Mouse (Mus musculus) hindbrain, embryonic 11.5 days (tissue): ENCODE data around the gene Prrc2b. TPM values are rescaled to one million over a fixed set of nuclear protein-coding genes. Genes with fewer than 3 reads are reported as not detected.

ENCODE experiments used
- ATAC-seq: fragments of 200-750 bp; cut with Nextera tagmentation; 2 replicates; pipeline ENCODE4 v1.8.0; 2017; ENCODE audit warnings: mild to moderate bottlenecking, moderate TSS enrichment, moderate library complexity; ENCODE audit not compliant: low FRiP score
- DNase-seq: peaks from one replicate; pipeline ENCODE4 v3.0.0-alpha.2; 2015; ENCODE audit warnings: low spot score
- H3K27ac ChIP-seq: fragments of 300-500 bp; sonication (generic); 2 replicates; pipeline ENCODE4 v1.5.1; 2014; ENCODE audit warnings: mild to moderate bottlenecking, low read depth, low read length
- H3K27me3 ChIP-seq: fragments of 300-500 bp; sonication (generic); 2 replicates; pipeline ENCODE4 v1.6.1; 2014; ENCODE audit warnings: mild to moderate bottlenecking, low read length, moderate library complexity, mixed read lengths; ENCODE audit not compliant: control insufficient read depth, insufficient read depth
- H3K36me3 ChIP-seq: fragments of 300-500 bp; sonication (generic); 2 replicates; pipeline ENCODE4 v1.6.1; 2014; ENCODE audit warnings: mild to moderate bottlenecking, low read length, moderate library complexity, mixed read lengths; ENCODE audit not compliant: control insufficient read depth, insufficient read depth
- H3K4me1 ChIP-seq: fragments of 300-500 bp; sonication (generic); replicated peaks from 2 replicates; pipeline ENCODE4 v1.6.1; 2014; ENCODE audit warnings: low read length, mixed read lengths; ENCODE audit not compliant: control insufficient read depth, insufficient read depth
- H3K4me2 ChIP-seq: fragments of 300-500 bp; sonication (generic); replicated peaks from 2 replicates; pipeline ENCODE4 v1.6.1; 2014; ENCODE audit warnings: mild to moderate bottlenecking, low read depth, low read length
- H3K4me3 ChIP-seq: fragments of 300-500 bp; sonication (generic); 2 replicates; pipeline ENCODE4 v1.5.1; 2014; ENCODE audit warnings: low read depth, low read length
- H3K9ac ChIP-seq: fragments of 300-500 bp; sonication (generic); 2 replicates; pipeline ENCODE4 v1.6.1; 2014; ENCODE audit warnings: low read depth, low read length
- H3K9me3 ChIP-seq: fragments of 300-500 bp; sonication (generic); 2 replicates; pipeline ENCODE4 v1.6.1; 2016; ENCODE audit warnings: low read length; ENCODE audit not compliant: control insufficient read depth
- WGBS: fragments of 180-500 bp; shearing (Covaris S2); extraction: QIAGEN DNeasy Blood & Tissue Kit; methylation state at CpG from one replicate; pipeline ENCODE4 v1.1.7; 2014; 5-methylcytosine and 5-hydroxymethylcytosine counted together
- polyA plus RNA-seq: library from polyadenylated mRNA; unstranded; fragments of >200 nt; fragmentation: Nextera tagmentation; extraction: Ambion mirVana; gene quantifications from 2 replicates; pipeline ENCODE4 v1.2.1, GENCODE M21; 2014

The Prrc2b gene
- polyA plus RNA-seq, 1 experiment from 2014 or later: 69.0 TPM

GRCm38 (mm10) chr2:32153791-32154119, 2.9 kb downstream of the Prrc2b start:
- H3K36me3 ChIP-seq: no peaks in the 10 kb centered on the region
- peak overlapping the region; percentile 99; the same call in 1 of the 2 replicates for H3K9ac ChIP-seq
- no peaks in the 10 kb centered on the region for H3K27me3 ChIP-seq
- ATAC-seq: no peak
- DNase-seq: no peak
- peak overlapping the region; percentile 67 for H3K27ac ChIP-seq
- peaks cover 32% of the 10 kb centered on the region for H3K4me1 ChIP-seq
- H3K4me3 ChIP-seq: peak overlapping the region; percentile 97
- WGBS: 24% methylated on average over 4 of the region's 4 CpGs
- peak overlapping the region; percentile 76 for H3K4me2 ChIP-seq
- no peaks in the 10 kb centered on the region for H3K9me3 ChIP-seq

- DNase-seq (no peak), ATAC-seq (no peak)
- WGBS: 24% methylated on average over 9 of the region's 9 CpGs
- Histone ChIP-seq H3K36me3 (no peaks in the 10 kb centered on the region), H3K4me1 (peaks cover 33% of the 10 kb centered on the region), H3K27ac (no peak overlapping the region), H3K9ac (peak overlapping the region; percentile 28; the same call in 1 of the 2 replicates), H3K4me3 (peak overlapping the region; percentile 7; the same call in 1 of the 2 replicates), H3K27me3 (no peaks in the 10 kb centered on the region), H3K9me3 (no peaks in the 10 kb centered on the region), H3K4me2 (peak overlapping the region; percentile 76)
Observed at GRCm38 (mm10) chr2:32154334-32154997, 3.6 kb downstream of the Prrc2b start.

- peaks cover 34% of the 10 kb centered on the region for H3K4me1 ChIP-seq
- H3K9me3 ChIP-seq: no peaks in the 10 kb centered on the region
- no peak overlapping the region for H3K9ac ChIP-seq
- H3K36me3 ChIP-seq: no peaks in the 10 kb centered on the region
- H3K4me3 ChIP-seq: no peak overlapping the region
- ATAC-seq: no peak
- H3K27me3 ChIP-seq: no peaks in the 10 kb centered on the region
- no peak overlapping the region for H3K4me2 ChIP-seq
- DNase-seq: no peak
- H3K27ac ChIP-seq: peak overlapping the region; percentile 51; the same call in 1 of the 2 replicates
- 50% methylated on average over 7 of the region's 7 CpGs for WGBS
Observed at GRCm38 (mm10) chr2:32154998-32155541, 4.2 kb downstream of the Prrc2b start.

DNA sequence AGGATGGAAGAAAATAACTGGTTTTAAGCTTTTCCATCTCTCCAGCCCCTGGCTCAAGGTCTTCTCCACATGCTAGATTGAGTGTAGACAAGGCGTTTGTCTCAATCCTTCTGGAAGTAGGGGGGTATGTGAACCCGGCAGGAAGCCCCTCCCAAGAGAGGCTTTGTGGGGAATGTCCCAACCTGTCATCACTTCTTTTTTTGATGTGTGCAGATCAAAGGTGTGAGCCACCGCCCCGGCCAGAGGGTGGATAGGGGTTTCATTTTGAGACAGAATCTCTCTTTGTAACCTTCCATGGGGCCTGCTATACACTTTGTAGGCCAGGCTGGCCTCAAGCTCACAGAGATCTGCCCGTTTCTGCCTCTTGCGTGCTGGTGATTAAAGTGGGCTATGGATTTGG, 4.7 kb downstream of the Prrc2b start:
- Histone ChIP-seq H3K36me3 (no peaks in the 10 kb centered on the region), H3K9ac (no peak overlapping the region), H3K4me2 (peak overlapping the region; percentile 14; the same call in 1 of the 2 replicates), H3K4me3 (no peak overlapping the region), H3K27ac (no peak overlapping the region), H3K27me3 (no peaks in the 10 kb centered on the region), H3K4me1 (peaks cover 29% of the 10 kb centered on the region), H3K9me3 (no peaks in the 10 kb centered on the region)
- 68% methylated on average over 6 of the region's 6 CpGs for WGBS
- no peak for ATAC-seq
- no peak for DNase-seq

GRCm38 (mm10) chr2:32156645-32157044, 5.8 kb downstream of the Prrc2b start:
- ATAC-seq (no peak), DNase-seq (no peak)
- Histone ChIP-seq H3K27ac (peak overlapping the region; percentile 63; the same call in 1 of the 2 replicates), H3K36me3 (no peaks in the 10 kb centered on the region), H3K9ac (peak overlapping the region; percentile 27; the same call in 1 of the 2 replicates), H3K4me2 (0 out of 2 replicates have a peak overlapping the region, but pooled peaks have one; percentile 4), H3K4me3 (no peak overlapping the region), H3K27me3 (no peaks in the 10 kb centered on the region), H3K9me3 (no peaks in the 10 kb centered on the region), H3K4me1 (peaks cover 29% of the 10 kb centered on the region)
- WGBS: 70% methylated on average over 10 of the region's 10 CpGs

- peaks cover 29% of the 10 kb centered on the region for H3K4me1 ChIP-seq
- DNase-seq (no peak), ATAC-seq (no peak)
- no peaks in the 10 kb centered on the region for H3K27me3 ChIP-seq
- H3K4me2 ChIP-seq: 0 out of 2 replicates have a peak overlapping the region, but pooled peaks have one; percentile 4
- H3K9me3 ChIP-seq: no peaks in the 10 kb centered on the region
- H3K4me3 ChIP-seq: no peak overlapping the region
- H3K27ac ChIP-seq: peak overlapping the region; percentile 40; the same call in 1 of the 2 replicates
- H3K9ac ChIP-seq: no peak overlapping the region
- 24% methylated on average over 4 of the region's 4 CpGs for WGBS
- H3K36me3 ChIP-seq: no peaks in the 10 kb centered on the region
Observed at GRCm38 (mm10) chr2:32157328-32157727, 6.4 kb downstream of the Prrc2b start.

GRCm38 (mm10) chr2:32158616-32159239, 7.8 kb downstream of the Prrc2b start:
- no peak overlapping the region for H3K4me2 ChIP-seq
- H3K27ac ChIP-seq: no peak overlapping the region
- no peak overlapping the region for H3K9ac ChIP-seq
- DNase-seq: no peak
- WGBS: 61% methylated on average over 12 of the region's 12 CpGs
- ATAC-seq: no peak
- no peak overlapping the region for H3K4me3 ChIP-seq
- H3K4me1 ChIP-seq: peaks cover 29% of the 10 kb centered on the region
- no peaks in the 10 kb centered on the region for H3K9me3 ChIP-seq
- no peaks in the 10 kb centered on the region for H3K36me3 ChIP-seq
- H3K27me3 ChIP-seq: no peaks in the 10 kb centered on the region

DNA sequence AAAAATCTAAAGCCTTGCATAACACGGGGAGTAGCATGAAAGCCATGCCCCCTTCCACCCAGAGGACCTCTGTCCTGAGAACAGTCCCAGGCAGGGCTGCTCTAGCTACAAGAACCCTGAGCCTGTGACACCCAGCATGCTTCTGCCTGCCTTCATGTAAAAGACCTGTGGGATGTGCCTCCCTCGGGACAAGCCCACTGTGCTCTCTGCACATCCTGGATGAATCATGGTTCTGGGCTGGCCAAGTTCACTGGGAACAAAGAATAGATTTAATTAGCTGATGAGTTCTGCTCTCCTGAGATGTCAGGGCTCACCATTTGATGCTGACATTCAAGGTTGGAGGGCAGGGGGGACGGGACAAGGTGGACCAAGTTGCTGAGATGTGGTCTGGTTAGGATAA, 9.6 kb downstream of the Prrc2b start:
- ATAC-seq (no peak), DNase-seq (no peak)
- WGBS: 92% methylated on average over 3 of the region's 3 CpGs
- Histone ChIP-seq H3K4me3 (no peak overlapping the region), H3K27me3 (no peaks in the 10 kb centered on the region), H3K4me1 (peaks cover 23% of the 10 kb centered on the region), H3K27ac (no peak overlapping the region), H3K36me3 (no peaks in the 10 kb centered on the region), H3K9ac (no peak overlapping the region), H3K4me2 (no peak overlapping the region), H3K9me3 (no peaks in the 10 kb centered on the region)
